Mouse (Mus musculus): Measurements from ENCODE around the gene Fpgt. TPM values are rescaled to one million over a fixed set of nuclear protein-coding genes. Genes with fewer than 3 reads are reported as not detected.

The Fpgt gene
- polyA plus RNA-seq, 1 experiment from 2014 or later, result 14.7 TPM

GRCm38 (mm10) chr3:155052021-155052420, 41.2 kb downstream of the Fpgt start:
- no peak overlapping the region for H3K27ac ChIP-seq

GRCm38 (mm10) chr3:155039012-155039836, 54.0 kb downstream of the Fpgt start:
- no peak overlapping the region for H3K4me3 ChIP-seq
- 17% methylated on average over 1 of the region's 1 CpGs for WGBS
- H3K27ac ChIP-seq, result no peak overlapping the region
- peaks cover 5% of the 10 kb centered on the region; the same call in 1 of the 2 replicates for H3K4me1 ChIP-seq (replicated peaks)
- no peaks in the 10 kb centered on the region for H3K27me3 ChIP-seq (ENCODE audit: insufficient read depth, poor library complexity, severe bottlenecking)
- peak; percentile 15 for DNase-seq (ENCODE audit: low spot score)
- no peaks in the 10 kb centered on the region for H3K9me3 ChIP-seq
- no peaks in the 10 kb centered on the region for H3K36me3 ChIP-seq

More at GRCm38 (mm10) chr3:155052021-155052420, 41.2 kb downstream of the Fpgt start:
- Histone ChIP-seq H3K4me3 (no peak overlapping the region), H3K27me3 (ENCODE audit: insufficient read depth, poor library complexity, severe bottlenecking) (no peaks in the 10 kb centered on the region), H3K36me3 (no peaks in the 10 kb centered on the region), H3K9me3 (no peaks in the 10 kb centered on the region), H3K4me1 (replicated peaks) (no peaks in the 10 kb centered on the region)
- no peak for DNase-seq (ENCODE audit: low spot score)

Other genes with a start within 250 kb of the Fpgt start
- gene Tnni3k, start 38.0 kb downstream of the Fpgt start, polyA plus RNA-seq (2016; fragmentation: Nextera tagmentation; extraction: Ambion mirVana), result 0.22 TPM in 1 of 2 replicates, not detected in the other
- 1.2 and 1.6 TPM in 2 replicates for gene Lrriq3, start within 50 bp of the Fpgt start, polyA plus RNA-seq (2016; fragmentation: Nextera tagmentation; extraction: Ambion mirVana)

All from hindbrain, embryonic 10.5 days (tissue).